Mouse (Mus musculus) embryonic fibroblast, embryonic 13.5 days (primary cell): ENCODE measurements around the gene Gpr176.

Source experiments
- CTCF ChIP-seq: IDR thresholded peaks from 2 replicates; pipeline ENCODE4 v1.5.1; 2011; ENCODE audit warnings: mild to moderate bottlenecking, control low read depth, low read length, moderate library complexity, borderline replicate concordance; ENCODE audit not compliant: insufficient read depth
- POLR2A ChIP-seq: IDR thresholded peaks from 2 replicates; pipeline ENCODE4 v1.6.1; 2011; ENCODE audit warnings: low read depth, mild to moderate bottlenecking, control low read depth, low read length, moderate library complexity

- TF ChIP-seq CTCF (no peak), POLR2A (no peak)
Observed at GRCm38 (mm10) chr2:118262673-118263072, 110.5 kb downstream of the Gpr176 start.
